ENCODE assay signal across 8 mouse cellular contexts in genomic region chr19:8773409-8773808, GRCm38 (mm10). TPM values are rescaled to one million over a fixed set of nuclear protein-coding genes. Genes with fewer than 3 reads are reported as not detected.
DNase-seq lines count a peak whose midpoint lies in the region; ATAC-seq and TF ChIP-seq lines count a peak whose summit lies in the region.

No protein-coding gene starts in this region.

- WGBS in kidney, postnatal 0 days = 46% methylated on average over 6 of the region's 6 CpGs
- 62% methylated on average over 6 of the region's 6 CpGs for WGBS in hindbrain, embryonic 14.5 days
- WGBS in midbrain, embryonic 16.5 days = 72% methylated on average over 6 of the region's 6 CpGs

- no peaks in the 10 kb centered on the region for H3K9me3 ChIP-seq in kidney, postnatal 0 days (replicated peaks; ENCODE audit: low read length)
- H3K9me3 ChIP-seq in hindbrain, embryonic 14.5 days (ENCODE audit: control insufficient read depth, low read length) = no peaks in the 10 kb centered on the region
- no peaks in the 10 kb centered on the region for H3K9me3 ChIP-seq in midbrain, embryonic 16.5 days (replicated peaks; ENCODE audit: control insufficient read depth, low read length, poor library complexity, severe bottlenecking)

- H3K4me1 ChIP-seq in kidney, postnatal 0 days (replicated peaks; ENCODE audit: insufficient read depth, low read length) = peaks cover 14% of the 10 kb centered on the region; the same call in 1 of the 2 replicates
- peaks cover 14% of the 10 kb centered on the region for H3K4me1 ChIP-seq in brown adipose tissue, adult 24 weeks (ENCODE audit: control insufficient read depth, insufficient read depth, insufficient read length, low read length)
- peaks cover 38% of the 10 kb centered on the region for H3K4me1 ChIP-seq in hindbrain, embryonic 14.5 days (replicated peaks; ENCODE audit: control insufficient read depth, insufficient read depth, low read length)
- peaks cover 29% of the 10 kb centered on the region for H3K4me1 ChIP-seq in midbrain, embryonic 16.5 days (ENCODE audit: control insufficient read depth, insufficient read depth, low read length)

- peak overlapping the region; percentile 94; the same call in 1 of the 2 replicates for H3K9ac ChIP-seq in kidney, postnatal 0 days (ENCODE audit: low read depth, low read length)
- H3K9ac ChIP-seq in hindbrain, embryonic 14.5 days = peak overlapping the region; percentile 96; the same call in 1 of the 2 replicates
- H3K9ac ChIP-seq in midbrain, embryonic 16.5 days (ENCODE audit: low read depth, low read length) = no peak overlapping the region

- H3K27me3 ChIP-seq in kidney, postnatal 0 days (ENCODE audit: insufficient read depth, low read length) = no peaks in the 10 kb centered on the region
- no peaks in the 10 kb centered on the region for H3K27me3 ChIP-seq in hindbrain, embryonic 14.5 days (ENCODE audit: control insufficient read depth, insufficient read depth, low read length)
- no peaks in the 10 kb centered on the region for H3K27me3 ChIP-seq in midbrain, embryonic 16.5 days (ENCODE audit: control insufficient read depth, insufficient read depth, low read depth, low read length)

- H3K4me3 ChIP-seq in kidney, postnatal 0 days (replicated peaks; ENCODE audit: low read depth, low read length) = peak overlapping the region; percentile 73
- H3K4me3 ChIP-seq in brown adipose tissue, adult 24 weeks (ENCODE audit: insufficient read depth, low read depth, low read length) = peak overlapping the region; percentile 40
- peak overlapping the region; percentile 68 for H3K4me3 ChIP-seq in hindbrain, embryonic 14.5 days (replicated peaks; ENCODE audit: low read length)
- peak overlapping the region; percentile 67; the same call in 1 of the 2 replicates for H3K4me3 ChIP-seq in midbrain, embryonic 16.5 days (ENCODE audit: low read depth, low read length)

- peak overlapping the region; percentile 93 for H3K4me2 ChIP-seq in kidney, postnatal 0 days (ENCODE audit: low read length)
- peak overlapping the region; percentile 99 for H3K4me2 ChIP-seq in hindbrain, embryonic 14.5 days (replicated peaks)
- peak overlapping the region; percentile 82 for H3K4me2 ChIP-seq in midbrain, embryonic 16.5 days (ENCODE audit: low read length)

- peak overlapping the region; percentile 97; the same call in 1 of the 2 replicates for H3K27ac ChIP-seq in kidney, postnatal 0 days
- peak overlapping the region; percentile 7; the same call in 1 of the 2 replicates for H3K27ac ChIP-seq in brown adipose tissue, adult 24 weeks (replicated peaks; ENCODE audit: low read depth, low read length)
- H3K27ac ChIP-seq in hindbrain, embryonic 14.5 days = peak overlapping the region; percentile 99; the same call in 1 of the 2 replicates
- no peak overlapping the region; the same call in 1 of the 2 replicates for H3K27ac ChIP-seq in midbrain, embryonic 16.5 days (ENCODE audit: low read length)

- peaks cover 17% of the 10 kb centered on the region for H3K36me3 ChIP-seq in kidney, postnatal 0 days (ENCODE audit: insufficient read depth, low read length)
- peaks cover 49% of the 10 kb centered on the region for H3K36me3 ChIP-seq in hindbrain, embryonic 14.5 days (replicated peaks; ENCODE audit: control insufficient read depth, insufficient read depth)
- peaks cover 12% of the 10 kb centered on the region for H3K36me3 ChIP-seq in midbrain, embryonic 16.5 days (ENCODE audit: control insufficient read depth, insufficient read depth, low read length)

- no peak for ATAC-seq in kidney, postnatal 0 days (replicated peaks; ENCODE audit: low FRiP score, low read depth)
- no peak for ATAC-seq in hindbrain, embryonic 14.5 days (ENCODE audit: low FRiP score)
- ATAC-seq in midbrain, embryonic 16.5 days = no peak

- TF ChIP-seq CTCF in kidney, postnatal 0 days (IDR thresholded peaks at IDR 0.05; ENCODE audit: low read depth) = no peak

- DNase-seq in kidney, postnatal 0 days (ENCODE audit: low spot score) = no peak
- no peak for DNase-seq in kidney, postnatal 10 days
- no peak for DNase-seq in hindbrain, embryonic 14.5 days (ENCODE audit: low spot score)
- no peak for DNase-seq in testis, postnatal 14 days (ENCODE audit: low spot score)
- DNase-seq in spleen, postnatal 36 days (ENCODE audit: low spot score in 2 of 2) = no peak
- no peak for DNase-seq in kidney, adult 9 months

RNA-seq across cellular contexts. Expression of gene Tmem179b, which starts 0.9 kb away (rescaled TPM):
- polyA plus RNA-seq in kidney, postnatal 0 days (2015; fragmentation: Nextera tagmentation; extraction: Ambion mirVana) = 103 and 113 TPM in 2 replicates
- polyA plus RNA-seq in brown adipose tissue, adult 24 weeks (2012; ENCODE audit: insufficient read depth, insufficient read length, missing spikeins) = 34.0 and 34.8 TPM in 2 replicates
- polyA plus RNA-seq in hindbrain, embryonic 14.5 days (2014; fragmentation: Nextera tagmentation; extraction: Ambion mirVana) = 29.3 and 37.5 TPM in 2 replicates
- polyA plus RNA-seq in midbrain, embryonic 16.5 days (2015; fragmentation: Nextera tagmentation; extraction: Ambion mirVana) = 26.4 and 26.6 TPM in 2 replicates

RNA-seq across cellular contexts. Expression of gene Tmem223, which starts 2.6 kb away (rescaled TPM):
- polyA plus RNA-seq in kidney, postnatal 0 days (2015; fragmentation: Nextera tagmentation; extraction: Ambion mirVana) = 248 and 286 TPM in 2 replicates
- 140 and 154 TPM in 2 replicates for polyA plus RNA-seq in brown adipose tissue, adult 24 weeks (2012; ENCODE audit: insufficient read depth, insufficient read length, missing spikeins)
- polyA plus RNA-seq in hindbrain, embryonic 14.5 days (2014; fragmentation: Nextera tagmentation; extraction: Ambion mirVana) = 209 and 273 TPM in 2 replicates
- 195 and 202 TPM in 2 replicates for polyA plus RNA-seq in midbrain, embryonic 16.5 days (2015; fragmentation: Nextera tagmentation; extraction: Ambion mirVana)

RNA-seq across cellular contexts. Expression of gene Taf6l, which starts 12.8 kb away (rescaled TPM):
- 28.4 and 28.6 TPM in 2 replicates for polyA plus RNA-seq in kidney, postnatal 0 days (2015; fragmentation: Nextera tagmentation; extraction: Ambion mirVana)
- polyA plus RNA-seq in brown adipose tissue, adult 24 weeks (2012; ENCODE audit: insufficient read depth, insufficient read length, missing spikeins) = 4.2 and 8.6 TPM in 2 replicates
- polyA plus RNA-seq in hindbrain, embryonic 14.5 days (2014; fragmentation: Nextera tagmentation; extraction: Ambion mirVana) = 18.7 TPM in 2 replicates
- polyA plus RNA-seq in midbrain, embryonic 16.5 days (2015; fragmentation: Nextera tagmentation; extraction: Ambion mirVana) = 30.7 and 32.9 TPM in 2 replicates

RNA-seq across cellular contexts. Expression of gene Nxf1, which starts 16.5 kb away (rescaled TPM):
- polyA plus RNA-seq in kidney, postnatal 0 days (2015; fragmentation: Nextera tagmentation; extraction: Ambion mirVana) = 114 and 123 TPM in 2 replicates
- 51.6 and 58.1 TPM in 2 replicates for polyA plus RNA-seq in brown adipose tissue, adult 24 weeks (2012; ENCODE audit: insufficient read depth, insufficient read length, missing spikeins)
- polyA plus RNA-seq in hindbrain, embryonic 14.5 days (2014; fragmentation: Nextera tagmentation; extraction: Ambion mirVana) = 120 and 125 TPM in 2 replicates
- 146 and 169 TPM in 2 replicates for polyA plus RNA-seq in midbrain, embryonic 16.5 days (2015; fragmentation: Nextera tagmentation; extraction: Ambion mirVana)

RNA-seq across cellular contexts. Expression of gene Polr2g, which starts 25.0 kb away (rescaled TPM):
- polyA plus RNA-seq in kidney, postnatal 0 days (2015; fragmentation: Nextera tagmentation; extraction: Ambion mirVana) = 185 and 187 TPM in 2 replicates
- polyA plus RNA-seq in brown adipose tissue, adult 24 weeks (2012; ENCODE audit: insufficient read depth, insufficient read length, missing spikeins) = 68.9 and 71.7 TPM in 2 replicates
- 134 and 145 TPM in 2 replicates for polyA plus RNA-seq in hindbrain, embryonic 14.5 days (2014; fragmentation: Nextera tagmentation; extraction: Ambion mirVana)
- polyA plus RNA-seq in midbrain, embryonic 16.5 days (2015; fragmentation: Nextera tagmentation; extraction: Ambion mirVana) = 136 and 140 TPM in 2 replicates
